Mouse (Mus musculus): ENCODE data around the gene Slpi. TPM values are rescaled to one million over a fixed set of nuclear protein-coding genes. Genes with fewer than 3 reads are reported as not detected.
"Not testable (repeated sequence)": the region's sequence is repeated elsewhere in the genome, so short reads cannot be mapped to it uniquely, and the experiment has no call there.

Gene Slpi
- polyA plus RNA-seq, 1 experiment from 2014 or later = 0.66 TPM

GRCm38 (mm10) chr2:164353356-164353755 lies 35.5 kb downstream of the Slpi start:
- no peak overlapping the region for H3K4me2 ChIP-seq (ENCODE audit: low read length)
- no peaks in the 10 kb centered on the region for H3K4me1 ChIP-seq (ENCODE audit: control insufficient read depth, insufficient read depth, low read depth, low read length)
- ATAC-seq = no peak
- no peak overlapping the region for H3K9ac ChIP-seq (ENCODE audit: low read depth, low read length)
- WGBS = 94% methylated on average over 11 of the region's 11 CpGs
- H3K36me3 ChIP-seq (ENCODE audit: control insufficient read depth, insufficient read depth, low read length) = no peaks in the 10 kb centered on the region
- H3K27me3 ChIP-seq (replicated peaks; ENCODE audit: control insufficient read depth, insufficient read depth, low read length) = no peaks in the 10 kb centered on the region
- H3K27ac ChIP-seq (ENCODE audit: low read depth, low read length) = no peak overlapping the region
- no peaks in the 10 kb centered on the region for H3K9me3 ChIP-seq (ENCODE audit: control insufficient read depth, low read length)
- no peak overlapping the region for H3K4me3 ChIP-seq (ENCODE audit: low read length)

GRCm38 (mm10) chr2:164352697-164353096 lies 36.2 kb downstream of the Slpi start:
- H3K27me3 ChIP-seq (replicated peaks; ENCODE audit: control insufficient read depth, insufficient read depth, low read length) = no peaks in the 10 kb centered on the region
- no peaks in the 10 kb centered on the region for H3K36me3 ChIP-seq (ENCODE audit: control insufficient read depth, insufficient read depth, low read length)
- no peak overlapping the region for H3K4me2 ChIP-seq (ENCODE audit: low read length)
- no peaks in the 10 kb centered on the region for H3K4me1 ChIP-seq (ENCODE audit: control insufficient read depth, insufficient read depth, low read depth, low read length)
- H3K4me3 ChIP-seq (ENCODE audit: low read length) = no peak overlapping the region
- H3K27ac ChIP-seq (ENCODE audit: low read depth, low read length) = no peak overlapping the region
- no peak overlapping the region for H3K9ac ChIP-seq (ENCODE audit: low read depth, low read length)
- no peaks in the 10 kb centered on the region for H3K9me3 ChIP-seq (ENCODE audit: control insufficient read depth, low read length)
- WGBS = 86% methylated on average over 3 of the region's 3 CpGs
- ATAC-seq = no peak

- H3K27me3 ChIP-seq (replicated peaks; ENCODE audit: control insufficient read depth, insufficient read depth, low read length) = no peaks in the 10 kb centered on the region
- H3K4me1 ChIP-seq (ENCODE audit: control insufficient read depth, insufficient read depth, low read depth, low read length) = no peaks in the 10 kb centered on the region
- no peak overlapping the region for H3K4me2 ChIP-seq (ENCODE audit: low read length)
- no peak for ATAC-seq
- no peaks in the 10 kb centered on the region for H3K36me3 ChIP-seq (ENCODE audit: control insufficient read depth, insufficient read depth, low read length)
- no peak overlapping the region for H3K9ac ChIP-seq (ENCODE audit: low read depth, low read length)
- WGBS = 91% methylated on average over 3 of the region's 3 CpGs
- H3K4me3 ChIP-seq (ENCODE audit: low read length) = no peak overlapping the region
- H3K27ac ChIP-seq (ENCODE audit: low read depth, low read length) = no peak overlapping the region
- H3K9me3 ChIP-seq (ENCODE audit: control insufficient read depth, low read length) = no peaks in the 10 kb centered on the region
Measured at GRCm38 (mm10) chr2:164348980-164349379, 39.9 kb downstream of the Slpi start.

GRCm38 (mm10) chr2:164347697-164348096 lies 41.2 kb downstream of the Slpi start:
- not testable (repeated sequence) for H3K4me2 ChIP-seq (ENCODE audit: low read length); ATAC-seq; H3K4me1 ChIP-seq (ENCODE audit: control insufficient read depth, insufficient read depth, low read depth, low read length)

GRCm38 (mm10) chr2:164343732-164344131 lies 45.2 kb downstream of the Slpi start:
- H3K27ac ChIP-seq (ENCODE audit: low read depth, low read length); H3K9me3 ChIP-seq (ENCODE audit: control insufficient read depth, low read length); H3K27me3 ChIP-seq (replicated peaks; ENCODE audit: control insufficient read depth, insufficient read depth, low read length); H3K36me3 ChIP-seq (ENCODE audit: control insufficient read depth, insufficient read depth, low read length); H3K4me1 ChIP-seq (ENCODE audit: control insufficient read depth, insufficient read depth, low read depth, low read length); H3K4me3 ChIP-seq (ENCODE audit: low read length); ATAC-seq; H3K9ac ChIP-seq (ENCODE audit: low read depth, low read length); H3K4me2 ChIP-seq (ENCODE audit: low read length): not testable (repeated sequence)
- WGBS = 81% methylated on average over 1 of the region's 1 CpGs

More at GRCm38 (mm10) chr2:164347697-164348096, 41.2 kb downstream of the Slpi start:
- not testable (repeated sequence) for H3K4me3 ChIP-seq (ENCODE audit: low read length); H3K9me3 ChIP-seq (ENCODE audit: control insufficient read depth, low read length); H3K9ac ChIP-seq (ENCODE audit: low read depth, low read length); H3K27ac ChIP-seq (ENCODE audit: low read depth, low read length); H3K27me3 ChIP-seq (replicated peaks; ENCODE audit: control insufficient read depth, insufficient read depth, low read length); H3K36me3 ChIP-seq (ENCODE audit: control insufficient read depth, insufficient read depth, low read length)

- WGBS = 77% methylated on average over 3 of the region's 3 CpGs
- not testable (repeated sequence) for H3K27me3 ChIP-seq (replicated peaks; ENCODE audit: control insufficient read depth, insufficient read depth, low read length); H3K9me3 ChIP-seq (ENCODE audit: control insufficient read depth, low read length); ATAC-seq; H3K36me3 ChIP-seq (ENCODE audit: control insufficient read depth, insufficient read depth, low read length); H3K4me2 ChIP-seq (ENCODE audit: low read length); H3K9ac ChIP-seq (ENCODE audit: low read depth, low read length); H3K27ac ChIP-seq (ENCODE audit: low read depth, low read length); H3K4me3 ChIP-seq (ENCODE audit: low read length); H3K4me1 ChIP-seq (ENCODE audit: control insufficient read depth, insufficient read depth, low read depth, low read length)
Measured at GRCm38 (mm10) chr2:164332440-164332839, 56.5 kb downstream of the Slpi start, which contains the start of gene Svs5. TSS of gene Svs5 (plus strand) at chr2:164332740.

- Histone ChIP-seq H3K4me3 (ENCODE audit: low read length) (no peak overlapping the region), H3K27ac (ENCODE audit: low read depth, low read length) (no peak overlapping the region), H3K4me1 (ENCODE audit: control insufficient read depth, insufficient read depth, low read depth, low read length) (no peaks in the 10 kb centered on the region), H3K9me3 (ENCODE audit: control insufficient read depth, low read length) (no peaks in the 10 kb centered on the region), H3K36me3 (ENCODE audit: control insufficient read depth, insufficient read depth, low read length) (no peaks in the 10 kb centered on the region), H3K27me3 (replicated peaks; ENCODE audit: control insufficient read depth, insufficient read depth, low read length) (no peaks in the 10 kb centered on the region), H3K4me2 (ENCODE audit: low read length) (no peak overlapping the region), H3K9ac (ENCODE audit: low read depth, low read length) (no peak overlapping the region)
- WGBS = 89% methylated on average over 6 of the region's 6 CpGs
- ATAC-seq = no peak
Measured at GRCm38 (mm10) chr2:164320983-164321382, 67.9 kb downstream of the Slpi start.

- H3K4me3 ChIP-seq (ENCODE audit: low read length); H3K36me3 ChIP-seq (ENCODE audit: control insufficient read depth, insufficient read depth, low read length); ATAC-seq; H3K4me1 ChIP-seq (ENCODE audit: control insufficient read depth, insufficient read depth, low read depth, low read length); H3K9ac ChIP-seq (ENCODE audit: low read depth, low read length); H3K9me3 ChIP-seq (ENCODE audit: control insufficient read depth, low read length); H3K27me3 ChIP-seq (replicated peaks; ENCODE audit: control insufficient read depth, insufficient read depth, low read length); H3K4me2 ChIP-seq (ENCODE audit: low read length); H3K27ac ChIP-seq (ENCODE audit: low read depth, low read length): not testable (repeated sequence)
- 83% methylated on average over 1 of the region's 1 CpGs for WGBS
Measured at GRCm38 (mm10) chr2:164316451-164316850, 72.4 kb downstream of the Slpi start, which contains the start of gene Svs6. TSS of gene Svs6 (plus strand) at chr2:164316751.

- H3K27me3 ChIP-seq (replicated peaks; ENCODE audit: control insufficient read depth, insufficient read depth, low read length); H3K9me3 ChIP-seq (ENCODE audit: control insufficient read depth, low read length); H3K9ac ChIP-seq (ENCODE audit: low read depth, low read length); H3K4me1 ChIP-seq (ENCODE audit: control insufficient read depth, insufficient read depth, low read depth, low read length); ATAC-seq; H3K4me3 ChIP-seq (ENCODE audit: low read length); H3K36me3 ChIP-seq (ENCODE audit: control insufficient read depth, insufficient read depth, low read length); H3K27ac ChIP-seq (ENCODE audit: low read depth, low read length); H3K4me2 ChIP-seq (ENCODE audit: low read length): not testable (repeated sequence)
Measured at GRCm38 (mm10) chr2:164315460-164315859, 73.4 kb downstream of the Slpi start.

- no peak overlapping the region for H3K9ac ChIP-seq (ENCODE audit: low read depth, low read length)
- no peaks in the 10 kb centered on the region for H3K36me3 ChIP-seq (ENCODE audit: control insufficient read depth, insufficient read depth, low read length)
- H3K4me1 ChIP-seq (ENCODE audit: control insufficient read depth, insufficient read depth, low read depth, low read length) = no peaks in the 10 kb centered on the region
- WGBS = 90% methylated on average over 5 of the region's 5 CpGs
- ATAC-seq = no peak
- H3K4me2 ChIP-seq (ENCODE audit: low read length) = no peak overlapping the region
- H3K27me3 ChIP-seq (replicated peaks; ENCODE audit: control insufficient read depth, insufficient read depth, low read length) = no peaks in the 10 kb centered on the region
- no peaks in the 10 kb centered on the region for H3K9me3 ChIP-seq (ENCODE audit: control insufficient read depth, low read length)
- H3K4me3 ChIP-seq (ENCODE audit: low read length) = no peak overlapping the region
- H3K27ac ChIP-seq (ENCODE audit: low read depth, low read length) = no peak overlapping the region
Measured at GRCm38 (mm10) chr2:164312599-164312998, 76.3 kb downstream of the Slpi start.

All from hindbrain, embryonic 16.5 days (tissue).